Mouse (Mus musculus) MEL (cell line): ENCODE results near the gene Zfp740. TPM values are rescaled to one million over a fixed set of nuclear protein-coding genes. Genes with fewer than 3 reads are reported as not detected.

Experiments
- DNase-seq: peaks from one replicate; pipeline ENCODE4 v3.0.0; 2011; ENCODE audit warnings: low read depth, low spot score
- H3K27ac ChIP-seq: 2 replicates; pipeline ENCODE4 v1.5.1; 2012; ENCODE audit warnings: low read depth, mild to moderate bottlenecking, control low read depth, low read length, moderate library complexity; ENCODE audit not compliant: control insufficient read depth
- H3K27me3 ChIP-seq, 2 experiments: fragments of 150-350 bp in 1 of 2; sonication (generic) in 1 of 2; 2 replicates each; pipeline ENCODE4 v1.6.1; 2012; ENCODE audit warnings: low read length in 2 of 2, mild to moderate bottlenecking in 2 of 2, improper control_type of control experiment in 1 of 2, moderate library complexity in 1 of 2; ENCODE audit not compliant: insufficient read depth in 2 of 2, control insufficient read depth in 1 of 2
- H3K36me3 ChIP-seq, 2 experiments: 2 replicates each; pipeline ENCODE4 v1.6.1; 2012 to 2014; ENCODE audit warnings: low read length in 2 of 2, improper control_type of control experiment in 1 of 2, inconsistent platforms in 1 of 2, mild to moderate bottlenecking in 1 of 2; ENCODE audit not compliant: insufficient read depth in 2 of 2, control insufficient read depth in 1 of 2
- H3K4me1 ChIP-seq, 2 experiments: fragments of 150-350 bp in 1 of 2; sonication (generic) in 1 of 2; 2 replicates each; pipeline ENCODE4 v1.6.1; 2012; ENCODE audit warnings: low read length in 2 of 2, improper control_type of control experiment in 1 of 2, mild to moderate bottlenecking in 1 of 2; ENCODE audit not compliant: insufficient read depth in 2 of 2, control insufficient read depth in 1 of 2
- H3K4me3 ChIP-seq, 2 experiments: fragments of 150-350 bp in 1 of 2; sonication (generic) in 1 of 2; 2 replicates each; pipeline ENCODE4 v1.5.1; 2012; ENCODE audit warnings: low read depth in 2 of 2, low read length in 2 of 2, mild to moderate bottlenecking in 2 of 2, moderate library complexity in 2 of 2, control low read depth in 1 of 2, improper control_type of control experiment in 1 of 2; ENCODE audit not compliant: control insufficient read depth in 1 of 2, insufficient read depth in 1 of 2
- H3K79me2 ChIP-seq: 2 replicates; pipeline ENCODE4 v1.6.1; 2012; ENCODE audit warnings: mild to moderate bottlenecking, low read length, moderate library complexity; ENCODE audit not compliant: control insufficient read depth, poor library complexity, insufficient read depth
- H3K9ac ChIP-seq: 2 replicates; pipeline ENCODE4 v1.6.1; 2012; ENCODE audit warnings: low read depth, mild to moderate bottlenecking, control low read depth, low read length, moderate library complexity; ENCODE audit not compliant: control insufficient read depth, poor library complexity, severe bottlenecking
- H3K9me3 ChIP-seq: fragments of 150-350 bp; sonication (generic); replicated peaks from 2 replicates; pipeline ENCODE4 v1.6.1; 2012; ENCODE audit warnings: mild to moderate bottlenecking, low read length, improper control_type of control experiment, moderate library complexity; ENCODE audit not compliant: insufficient read depth
- CHD1 ChIP-seq: IDR thresholded peaks from 2 replicates; pipeline ENCODE4 v1.6.1; 2012; ENCODE audit warnings: low read depth, mild to moderate bottlenecking, inconsistent platforms, low read length, improper control_type of control experiment
- CHD2 ChIP-seq: IDR thresholded peaks from 2 replicates; pipeline ENCODE4 v1.6.1; 2011; ENCODE audit warnings: low read length, improper control_type of control experiment
- EP300 ChIP-seq, 2 experiments: IDR thresholded peaks; 2 replicates each; pipeline ENCODE4 v1.6.1; 2011; ENCODE audit warnings: improper control_type of control experiment in 2 of 2, low read length in 2 of 2, low read depth in 1 of 2, mild to moderate bottlenecking in 1 of 2
- GABPA ChIP-seq: IDR thresholded peaks from 2 replicates; pipeline ENCODE4 v1.6.1; 2012; ENCODE audit warnings: low read depth, mild to moderate bottlenecking, inconsistent platforms, low read length, improper control_type of control experiment, moderate library complexity
- JUND ChIP-seq: IDR thresholded peaks from 2 replicates; pipeline ENCODE4 v1.6.1; 2011; ENCODE audit warnings: low read depth, mild to moderate bottlenecking, improper control_type of control experiment, low read length
- KAT2A ChIP-seq: conservative IDR thresholded peaks from 2 replicates; pipeline ENCODE4 v1.6.1; 2012; ENCODE audit warnings: low read depth, low read length, improper control_type of control experiment, inconsistent platforms
- MEF2A ChIP-seq: IDR thresholded peaks from 2 replicates; pipeline ENCODE4 v1.6.1; 2014; ENCODE audit warnings: low read depth, mild to moderate bottlenecking, inconsistent platforms, low read length, improper control_type of control experiment; ENCODE audit not compliant: poor library complexity, insufficient replicate concordance, severe bottlenecking; ENCODE audit errors: extremely low read depth
- MXI1 ChIP-seq: IDR thresholded peaks from 2 replicates; pipeline ENCODE4 v1.6.1; 2011; ENCODE audit warnings: mild to moderate bottlenecking, low read depth, low read length, improper control_type of control experiment
- MYB ChIP-seq: IDR thresholded peaks from 2 replicates; pipeline ENCODE4 v1.6.1; 2011; ENCODE audit warnings: mild to moderate bottlenecking, low read depth, low read length, improper control_type of control experiment
- NRF1 ChIP-seq: IDR thresholded peaks from 2 replicates; pipeline ENCODE4 v1.6.1; 2014; ENCODE audit warnings: low read depth, mild to moderate bottlenecking, inconsistent platforms, low read length, improper control_type of control experiment, moderate library complexity; ENCODE audit not compliant: poor library complexity, insufficient read depth, severe bottlenecking
- RAD21 ChIP-seq: IDR thresholded peaks from 2 replicates; pipeline ENCODE4 v1.6.1; 2011; ENCODE audit warnings: mild to moderate bottlenecking, low read depth, low read length, improper control_type of control experiment
- RCOR1 ChIP-seq: IDR thresholded peaks from 2 replicates; pipeline ENCODE4 v1.6.1; 2012; ENCODE audit warnings: low read depth, mild to moderate bottlenecking, inconsistent platforms, low read length, improper control_type of control experiment
- SIN3A ChIP-seq: IDR thresholded peaks from 2 replicates; pipeline ENCODE4 v1.6.1; 2012; ENCODE audit warnings: low read length, improper control_type of control experiment, inconsistent platforms
- USF1 ChIP-seq: IDR thresholded peaks from 2 replicates; pipeline ENCODE4 v1.6.1; 2014; ENCODE audit warnings: low read depth, mild to moderate bottlenecking, inconsistent platforms, low read length, improper control_type of control experiment, moderate library complexity
- polyA plus RNA-seq, 2 experiments: library from polyadenylated mRNA; stranded (reverse) in 1 of 2; unstranded in 1 of 2; fragments of >175 nt in 1 of 2; fragments of >200 nt in 1 of 2; gene quantifications; 2 replicates each; pipeline versions ENCODE4 v1.2.1 to v1.2.4; 2012; ENCODE audit warnings: low replicate concordance in 2 of 2, low read depth in 1 of 2; ENCODE audit not compliant: insufficient read length in 2 of 2, insufficient read depth in 1 of 2, missing spikeins in 1 of 2
- total RNA-seq: library from RNA; depleted of rRNA; stranded (reverse); fragments of 300-350 nt; gene quantifications from 2 replicates; pipeline ENCODE4 v1.2.3, GENCODE M21; 2012

Zfp740 gene
- total and polyA plus RNA-seq, 3 experiments, result 39.9 to 50.1 TPM; not detected in 1

GRCm38 (mm10) chr15:102192271-102192812 is 10.7 kb upstream of the Zfp740 start:
- peak; percentile 51 for DNase-seq
- TF ChIP-seq RAD21 (no peak), RCOR1 (peak; percentile 37; the same call in 1 of the 2 replicates)
- H3K27me3 ChIP-seq, result no peaks in the 10 kb centered on the region

DNA sequence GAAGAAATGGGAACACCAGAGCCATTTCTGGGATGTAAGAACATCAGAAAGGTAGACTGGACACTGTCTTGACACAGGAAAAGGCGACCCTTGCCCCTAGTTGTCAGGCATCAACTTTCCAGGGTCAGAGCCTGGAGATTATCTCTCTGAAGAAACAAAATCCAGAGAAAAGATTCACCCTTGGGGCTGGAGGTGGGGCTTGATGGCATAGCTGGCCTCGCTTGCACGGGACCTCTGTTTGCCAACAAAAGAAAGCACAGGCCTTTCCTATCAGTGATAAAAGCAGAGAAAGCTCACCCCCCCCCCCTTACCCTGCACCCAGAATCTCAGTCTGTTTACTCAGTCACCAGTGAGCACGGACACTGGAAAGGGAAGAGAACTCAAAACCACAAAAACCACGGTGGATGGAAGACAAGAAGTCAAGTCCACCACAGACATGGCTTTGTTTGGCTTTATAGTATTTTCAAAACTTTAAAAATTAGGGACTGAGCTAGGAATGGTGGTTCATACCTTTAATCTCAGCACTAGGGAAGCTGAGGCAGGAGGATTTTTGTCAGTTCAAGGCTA is 10.1 kb upstream of the Zfp740 start:
- Histone ChIP-seq H3K9ac (no peak overlapping the region), H3K4me3 (no peak overlapping the region), H3K79me2 (no peaks in the 10 kb centered on the region), H3K27me3 (no peaks in the 10 kb centered on the region), H3K9me3 (no peaks in the 10 kb centered on the region), H3K27ac (no peak overlapping the region), H3K4me1 (peaks cover 11 to 20% of the 10 kb centered on the region in 2 experiments), H3K36me3 (peaks cover 0 to 13% of the 10 kb centered on the region in 2 experiments; a peak in 2 of 4 replicates)
- DNase-seq, result peak; percentile 24
- TF ChIP-seq MEF2A (no peak), SIN3A (no peak), EP300 (IDR thresholded peaks at IDR 0.05; ENCODE audit: low read depth in 1 of 2, low read length in 2 of 2) (no peak), KAT2A (no peak), RCOR1 (peak; percentile 47; the same call in 1 of the 2 replicates)

More at GRCm38 (mm10) chr15:102192271-102192812, 10.7 kb upstream of the Zfp740 start:
- Histone ChIP-seq H3K4me3 (no peak overlapping the region), H3K27ac (no peak overlapping the region), H3K4me1 (peaks cover 11 to 20% of the 10 kb centered on the region in 2 experiments), H3K9me3 (no peaks in the 10 kb centered on the region), H3K9ac (no peak overlapping the region), H3K79me2 (no peaks in the 10 kb centered on the region), H3K36me3 (peaks cover 0 to 13% of the 10 kb centered on the region in 2 experiments; a peak in 2 of 4 replicates)

GRCm38 (mm10) chr15:102193652-102194051 is 9.4 kb upstream of the Zfp740 start:
- no peaks in the 10 kb centered on the region for H3K9me3 ChIP-seq
- H3K27ac ChIP-seq, result no peak overlapping the region
- no peak overlapping the region for H3K9ac ChIP-seq
- no peak overlapping the region for H3K4me3 ChIP-seq
- peaks cover 11 to 20% of the 10 kb centered on the region in 2 experiments for H3K4me1 ChIP-seq
- peak; percentile 20 for DNase-seq
- H3K79me2 ChIP-seq, result no peaks in the 10 kb centered on the region
- H3K27me3 ChIP-seq, result no peaks in the 10 kb centered on the region
- no peak for TF ChIP-seq GABPA
- TF ChIP-seq NRF1, result no peak
- no peak for TF ChIP-seq MXI1
- no peak for TF ChIP-seq MYB
- TF ChIP-seq CHD1, result no peak
- no peak for TF ChIP-seq CHD2
- no peak for TF ChIP-seq EP300 (IDR thresholded peaks at IDR 0.05; ENCODE audit: low read depth in 1 of 2, low read length in 2 of 2)
- no peak for TF ChIP-seq SIN3A
- no peak for TF ChIP-seq JUND
- TF ChIP-seq USF1, result no peak
- peaks cover 0 to 13% of the 10 kb centered on the region in 2 experiments; a peak in 2 of 4 replicates for H3K36me3 ChIP-seq
